Mouse (Mus musculus): ENCODE measurements around the gene Ticam1. TPM values are rescaled to one million over a fixed set of nuclear protein-coding genes. Genes with fewer than 3 reads are reported as not detected.

The Ticam1 gene
- total and polyA plus RNA-seq, 3 experiments, result 6.4 to 18.6 (median 17.6) TPM

DNA sequence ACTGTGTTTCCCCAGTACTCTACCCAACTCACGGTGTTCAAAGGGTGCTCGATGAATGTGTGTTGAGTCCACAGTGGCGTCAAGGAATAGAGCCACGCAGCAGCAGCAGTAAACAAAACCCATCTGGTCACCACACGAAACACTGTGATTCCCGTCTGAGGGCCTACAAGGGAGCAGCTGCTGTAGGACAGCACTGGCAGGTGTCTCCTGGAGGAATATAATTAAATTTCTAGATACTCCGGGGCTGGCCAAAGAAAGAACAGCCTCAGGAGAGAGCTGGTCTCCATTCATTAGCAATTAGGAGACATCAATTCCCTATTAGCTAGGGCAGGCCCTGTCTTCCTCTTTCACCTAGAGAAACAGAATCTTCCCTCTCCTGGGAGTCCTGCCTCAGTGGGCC lies 31.0 kb downstream of the Ticam1 start:
- Histone ChIP-seq H3K9me3 (replicated peaks; ENCODE audit: low read length) (no peaks in the 10 kb centered on the region), H3K4me3 (replicated peaks in 1 of 3; ENCODE audit: low read depth in 2 of 3, low read length in 2 of 3, poor library complexity in 1 of 3) (no peak overlapping the region), H3K36me3 (replicated peaks in 1 of 2; ENCODE audit: control insufficient read depth in 1 of 2, insufficient read depth in 1 of 2, low read length in 1 of 2) (no peaks in the 10 kb centered on the region), H3K27ac (ENCODE audit: insufficient read depth, low read depth) (no peak overlapping the region), H3K27me3 (replicated peaks) (peaks cover 75% of the 10 kb centered on the region), H3K79me2 (replicated peaks; ENCODE audit: control insufficient read depth, extremely low read depth, insufficient read depth, poor library complexity, severe bottlenecking) (no peaks in the 10 kb centered on the region), H3K4me2 (ENCODE audit: insufficient read depth, low read depth, poor library complexity, severe bottlenecking) (no peak overlapping the region), H3K4me1 (ENCODE audit: control insufficient read depth in 1 of 2, insufficient read depth in 2 of 2) (peaks cover 0 to 3% of the 10 kb centered on the region in 2 experiments; a peak in 2 of 4 replicates), H3K9ac (ENCODE audit: insufficient read depth, low read depth) (no peak overlapping the region)
- no peak for DNase-seq (ENCODE audit: extremely low read depth)
- TF ChIP-seq CTCF (conservative IDR thresholded peaks at IDR 0.05 in 1 of 2, IDR thresholded peaks at IDR 0.05 in 1 of 2; ENCODE audit: low read depth in 2 of 2, low read length in 2 of 2) (no peak), KAT2A (IDR thresholded peaks at IDR 0.05; ENCODE audit: insufficient replicate concordance, low read length) (no peak), POLR2AphosphoS2 (IDR thresholded peaks at IDR 0.05; ENCODE audit: low read depth, low read length) (no peak), UBTF (IDR thresholded peaks at IDR 0.05; ENCODE audit: low read depth, low read length) (no peak), ETS1 (conservative IDR thresholded peaks at IDR 0.05; ENCODE audit: low read depth, low read length) (no peak), ELF1 (IDR thresholded peaks at IDR 0.05; ENCODE audit: low read depth, low read length) (no peak), CHD1 (IDR thresholded peaks at IDR 0.05; ENCODE audit: low read depth, low read length) (no peak), ZMIZ1 (IDR thresholded peaks at IDR 0.05; ENCODE audit: low read depth, low read length) (no peak)
- dilution Hi-C loops (cut with MboI; ENCODE audit: extremely low pct_ligation_motif_present, extremely low pct_unique_long_range_greater_than_20kb, low sequenced_read_pairs) (no loop called here), in situ Hi-C loops (cut with MboI; ENCODE audit: low pct_ligation_motif_present, low pct_unique_long_range_greater_than_20kb, low sequenced_read_pairs) (no loop called here)

DNA sequence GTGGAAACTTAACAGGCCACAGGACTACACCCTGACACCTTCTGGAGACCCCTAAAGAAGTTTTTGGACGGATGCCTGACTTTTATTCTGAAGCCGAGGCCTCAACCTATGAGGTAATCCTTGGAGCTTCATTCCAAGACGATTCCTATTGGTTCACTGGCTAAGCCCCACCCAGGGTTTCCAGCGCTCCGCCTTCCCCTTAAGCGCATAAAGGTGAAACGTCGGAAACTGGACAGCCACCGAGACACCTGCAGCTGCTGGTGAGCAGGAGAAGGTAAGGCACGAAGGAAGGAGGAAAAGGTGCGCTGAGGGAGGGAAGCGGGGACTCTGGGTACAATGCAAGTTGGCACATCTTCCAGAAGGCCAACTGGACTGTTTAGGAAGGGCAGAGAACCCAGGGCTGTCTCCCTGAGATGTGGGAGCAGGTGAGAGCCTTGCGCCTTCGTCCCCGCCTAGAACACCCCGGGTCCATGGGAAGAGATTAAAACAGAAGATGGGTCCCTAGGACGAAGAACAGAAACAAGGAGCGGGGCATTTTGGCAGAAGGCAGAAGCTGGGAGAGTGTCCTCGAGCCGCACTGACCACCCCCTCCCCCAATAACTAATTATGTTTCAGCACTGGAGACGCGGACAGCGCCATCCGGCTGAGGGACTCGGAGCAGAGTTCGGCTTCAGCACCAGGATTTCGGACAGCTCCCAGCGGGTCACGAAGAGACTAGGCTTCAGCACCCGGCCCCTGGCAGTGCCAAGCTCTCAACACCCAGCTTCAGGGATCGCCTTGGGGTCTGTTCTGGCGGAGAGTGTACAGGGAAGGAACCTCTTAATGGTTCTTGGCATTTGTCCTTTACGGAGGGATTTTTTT lies 34.8 kb downstream of the Ticam1 start:
- dilution Hi-C loops (cut with MboI; ENCODE audit: extremely low pct_ligation_motif_present, extremely low pct_unique_long_range_greater_than_20kb, low sequenced_read_pairs) (no loop called here), in situ Hi-C loops (cut with MboI; ENCODE audit: low pct_ligation_motif_present, low pct_unique_long_range_greater_than_20kb, low sequenced_read_pairs) (no loop called here)
- Histone ChIP-seq H3K36me3 (replicated peaks in 1 of 2; ENCODE audit: control insufficient read depth in 1 of 2, insufficient read depth in 1 of 2, low read length in 1 of 2) (no peaks in the 10 kb centered on the region), H3K27ac (ENCODE audit: insufficient read depth, low read depth) (no peak overlapping the region), H3K4me3 (replicated peaks in 1 of 3; ENCODE audit: low read depth in 2 of 3, low read length in 2 of 3, poor library complexity in 1 of 3) (no peak overlapping the region), H3K9ac (ENCODE audit: insufficient read depth, low read depth) (no peak overlapping the region), H3K4me1 (ENCODE audit: control insufficient read depth in 1 of 2, insufficient read depth in 2 of 2) (peaks cover under 1 to 3% of the 10 kb centered on the region in 2 experiments; a peak in 3 of 4 replicates), H3K4me2 (ENCODE audit: insufficient read depth, low read depth, poor library complexity, severe bottlenecking) (no peak overlapping the region), H3K9me3 (replicated peaks; ENCODE audit: low read length) (no peaks in the 10 kb centered on the region), H3K79me2 (replicated peaks; ENCODE audit: control insufficient read depth, extremely low read depth, insufficient read depth, poor library complexity, severe bottlenecking) (no peaks in the 10 kb centered on the region), H3K27me3 (replicated peaks) (peaks cover 69% of the 10 kb centered on the region)
- TF ChIP-seq USF1 (IDR thresholded peaks at IDR 0.05; ENCODE audit: low read depth, low read length) (no peak), SIN3A (IDR thresholded peaks at IDR 0.05; ENCODE audit: low read length) (peak; percentile 100), HCFC1 (IDR thresholded peaks at IDR 0.05; ENCODE audit: low read depth, low read length) (no peak), ELF1 (IDR thresholded peaks at IDR 0.05; ENCODE audit: low read depth, low read length) (no peak), MXI1 (IDR thresholded peaks at IDR 0.05; ENCODE audit: low read depth, low read length) (peak; percentile 98), CHD1 (IDR thresholded peaks at IDR 0.05; ENCODE audit: low read depth, low read length) (no peak)
- DNase-seq (ENCODE audit: extremely low read depth), result peak; percentile 79

Data from CH12.LX (cell line).